Mouse (Mus musculus) intestine, embryonic 15.5 days (tissue): Measurements from ENCODE around the gene Ncor2. TPM values are rescaled to one million over a fixed set of nuclear protein-coding genes. Genes with fewer than 3 reads are reported as not detected.

Experiments used
- ATAC-seq: fragments of 200-750 bp; cut with Nextera tagmentation; 2 replicates; pipeline ENCODE4 v1.8.0; 2017; ENCODE audit warnings: moderate TSS enrichment, moderate library complexity
- H3K27ac ChIP-seq: fragments of 300-500 bp; sonication (generic); 2 replicates; pipeline ENCODE4 v1.5.1; 2015; ENCODE audit warnings: mild to moderate bottlenecking, inconsistent platforms
- H3K27me3 ChIP-seq: fragments of 300-500 bp; sonication (generic); replicated peaks from 2 replicates; pipeline ENCODE4 v1.6.1; 2015; ENCODE audit warnings: inconsistent platforms
- H3K36me3 ChIP-seq: fragments of 300-500 bp; sonication (generic); 2 replicates; pipeline ENCODE4 v1.6.1; 2015; ENCODE audit warnings: inconsistent platforms
- H3K4me1 ChIP-seq: fragments of 300-500 bp; sonication (generic); replicated peaks from 2 replicates; pipeline ENCODE4 v1.6.1; 2015; ENCODE audit warnings: inconsistent platforms
- H3K4me2 ChIP-seq: fragments of 300-500 bp; sonication (generic); replicated peaks from 2 replicates; pipeline ENCODE4 v1.6.1; 2015; ENCODE audit warnings: mild to moderate bottlenecking, inconsistent platforms
- H3K4me3 ChIP-seq: fragments of 300-500 bp; sonication (generic); replicated peaks from 2 replicates; pipeline ENCODE4 v1.5.1; 2015; ENCODE audit warnings: inconsistent platforms
- H3K9ac ChIP-seq: fragments of 300-500 bp; sonication (generic); 2 replicates; pipeline ENCODE4 v1.6.1; 2015; ENCODE audit warnings: inconsistent platforms
- H3K9me3 ChIP-seq: fragments of 300-500 bp; sonication (generic); 2 replicates; pipeline ENCODE4 v1.6.1; 2016; ENCODE audit warnings: inconsistent platforms
- WGBS: fragments of 180-500 bp; shearing (Covaris S2); methylation state at CpG from one replicate; pipeline ENCODE4 v1.1.7; 2015; 5-methylcytosine and 5-hydroxymethylcytosine counted together
- polyA plus RNA-seq: library from polyadenylated mRNA; unstranded; fragments of >200 nt; fragmentation: Nextera tagmentation; extraction: Ambion mirVana; gene quantifications from 2 replicates; pipeline ENCODE4 v1.2.1, GENCODE M21; 2015

The Ncor2 gene
- polyA plus RNA-seq, 1 experiment from 2014 or later: 20.0 TPM

- H3K4me3 ChIP-seq: no peak overlapping the region
- H3K36me3 ChIP-seq: no peaks in the 10 kb centered on the region
- H3K27ac ChIP-seq: no peak overlapping the region
- ATAC-seq: no peak
- H3K9me3 ChIP-seq: no peaks in the 10 kb centered on the region
- H3K4me1 ChIP-seq: peaks cover 2% of the 10 kb centered on the region; the same call in 1 of the 2 replicates
- H3K4me2 ChIP-seq: no peak overlapping the region
- WGBS: 79% methylated on average over 2 of the region's 2 CpGs
- no peak overlapping the region for H3K9ac ChIP-seq
- H3K27me3 ChIP-seq: no peaks in the 10 kb centered on the region
These were observed 189.3 kb downstream of the Ncor2 start for GRCm38 (mm10) chr5:124989724-124990123.

GRCm38 (mm10) chr5:124986656-124987055 is 192.4 kb downstream of the Ncor2 start:
- Histone ChIP-seq H3K9ac (no peak overlapping the region), H3K4me1 (no peaks in the 10 kb centered on the region), H3K4me3 (no peak overlapping the region), H3K9me3 (no peaks in the 10 kb centered on the region), H3K27ac (no peak overlapping the region), H3K27me3 (no peaks in the 10 kb centered on the region), H3K4me2 (no peak overlapping the region), H3K36me3 (no peaks in the 10 kb centered on the region)
- 77% methylated on average over 5 of the region's 5 CpGs for WGBS
- no peak for ATAC-seq

- Histone ChIP-seq H3K9me3 (no peaks in the 10 kb centered on the region), H3K27me3 (no peaks in the 10 kb centered on the region), H3K4me1 (no peaks in the 10 kb centered on the region), H3K36me3 (no peaks in the 10 kb centered on the region), H3K4me2 (no peak overlapping the region), H3K27ac (no peak overlapping the region), H3K9ac (no peak overlapping the region), H3K4me3 (no peak overlapping the region)
- 88% methylated on average over 5 of the region's 5 CpGs for WGBS
- no peak for ATAC-seq
These were observed 192.8 kb downstream of the Ncor2 start for GRCm38 (mm10) chr5:124986222-124986621.

GRCm38 (mm10) chr5:124969790-124970189 is 209.2 kb downstream of the Ncor2 start:
- 40% methylated on average over 8 of the region's 8 CpGs for WGBS

More at GRCm38 (mm10) chr5:124969790-124970189, 209.2 kb downstream of the Ncor2 start:
- H3K4me1 ChIP-seq: no peaks in the 10 kb centered on the region
- H3K27me3 ChIP-seq: no peaks in the 10 kb centered on the region
- H3K9me3 ChIP-seq: no peaks in the 10 kb centered on the region
- no peak overlapping the region for H3K4me2 ChIP-seq
- H3K4me3 ChIP-seq: no peak overlapping the region
- no peak for ATAC-seq
- no peak overlapping the region for H3K27ac ChIP-seq
- no peaks in the 10 kb centered on the region for H3K36me3 ChIP-seq
- no peak overlapping the region for H3K9ac ChIP-seq

Other genes starting within 250 kb of the Ncor2 start
- gene Rflna, start 176.0 kb downstream of the Ncor2 start, polyA plus RNA-seq: 2.0 and 2.2 TPM in 2 replicates
- 59.3 and 70.0 TPM in 2 replicates for gene Scarb1, start 161.9 kb upstream of the Ncor2 start, polyA plus RNA-seq
- gene Gm10382, start 210.1 kb upstream of the Ncor2 start, polyA plus RNA-seq: 0.23 and 0.40 TPM in 2 replicates
- gene Ubc, start 211.0 kb upstream of the Ncor2 start, polyA plus RNA-seq: 875 and 888 TPM in 2 replicates